Mouse (Mus musculus) liver, adult 2 months (tissue): Measurements from ENCODE around the gene Gm20379. TPM values are rescaled to one million over a fixed set of nuclear protein-coding genes. Genes with fewer than 3 reads are reported as not detected.

Source experiments
- DNase-seq: peaks from one replicate; pipeline ENCODE4 v3.0.0-alpha.2; 2011; ENCODE audit warnings: low read depth, low spot score; ENCODE audit errors: extremely low read depth
- H3K27ac ChIP-seq: fragments of 200-500 bp; replicated peaks from 2 replicates; pipeline ENCODE4 v1.5.1; 2012; ENCODE audit warnings: low read depth, mild to moderate bottlenecking, control low read depth, inconsistent platforms, low read length; ENCODE audit not compliant: insufficient read depth
- H3K27me3 ChIP-seq: fragments of 200-500 bp; 2 replicates; pipeline ENCODE4 v1.6.1; 2012; ENCODE audit warnings: mild to moderate bottlenecking, moderate library complexity, low read length, inconsistent platforms; ENCODE audit not compliant: control insufficient read depth, insufficient read depth
- H3K36me3 ChIP-seq: fragments of 200-500 bp; 2 replicates; pipeline ENCODE4 v1.6.1; 2012; ENCODE audit warnings: low read length, inconsistent platforms; ENCODE audit not compliant: control insufficient read depth, insufficient read depth
- H3K4me1 ChIP-seq: fragments of 200-500 bp; 2 replicates; pipeline ENCODE4 v1.6.1; 2011; ENCODE audit warnings: low read length; ENCODE audit not compliant: control insufficient read depth, insufficient read depth
- H3K4me3 ChIP-seq: fragments of 200-500 bp; 2 replicates; pipeline ENCODE4 v1.5.1; 2011; ENCODE audit warnings: low read depth, mild to moderate bottlenecking, control low read depth, low read length, moderate library complexity; ENCODE audit not compliant: insufficient read depth
- H3K79me2 ChIP-seq: fragments of 200-500 bp; 2 replicates; pipeline ENCODE4 v1.6.1; 2012; ENCODE audit warnings: inconsistent platforms, mild to moderate bottlenecking, low read length, moderate library complexity; ENCODE audit not compliant: control insufficient read depth, insufficient read depth
- H3K9ac ChIP-seq: fragments of 200-500 bp; 2 replicates; pipeline ENCODE4 v1.6.1; 2012; ENCODE audit warnings: low read depth, mild to moderate bottlenecking, control low read depth, inconsistent platforms, low read length
- CTCF ChIP-seq: fragments of 200-500 bp; IDR thresholded peaks from 2 replicates; pipeline ENCODE4 v1.5.1; 2011; ENCODE audit warnings: low read depth, low read length, control low read depth
- POLR2A ChIP-seq: fragments of 200-500 bp; IDR thresholded peaks from 2 replicates; pipeline ENCODE4 v1.6.1; 2011; ENCODE audit warnings: low read length, control low read depth; ENCODE audit not compliant: insufficient read depth; ENCODE audit errors: extremely low read depth
- WGBS: fragments of 180-500 bp; shearing (Covaris S2); methylation state at CpG from one replicate; pipeline ENCODE4 v1.1.7; 2018; 5-methylcytosine and 5-hydroxymethylcytosine counted together
- polyA plus RNA-seq: library from polyadenylated mRNA; depleted of rRNA; stranded (reverse); fragments of >200 nt; gene quantifications from 2 replicates; pipeline ENCODE4 v1.2.3, GENCODE M21; 2012
- total RNA-seq: library from RNA; depleted of rRNA; stranded (reverse); fragments of >200 nt; gene quantifications from 2 replicates; pipeline ENCODE4 v1.2.3, GENCODE M21; 2014

Gene Gm20379
- total and polyA plus RNA-seq, 2 experiments: not detected

DNA sequence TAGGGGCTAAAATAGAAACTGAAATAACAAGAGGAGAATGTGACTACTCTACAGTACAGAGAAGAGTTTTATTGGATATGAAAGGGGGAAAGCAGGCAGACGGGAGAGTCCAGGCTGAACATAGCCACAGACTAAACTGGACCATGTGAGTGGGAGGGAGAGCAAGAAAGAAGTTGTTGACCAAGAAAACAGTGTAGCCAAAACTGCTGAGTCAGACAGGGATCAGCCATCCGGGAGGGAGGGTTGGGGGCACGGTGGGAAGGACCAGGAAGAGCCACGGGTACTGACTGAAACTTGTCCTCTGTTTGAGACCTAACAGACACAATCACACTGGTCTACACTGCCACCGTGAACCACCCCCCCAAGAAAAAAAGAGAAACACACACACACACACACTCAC lies 20.2 kb downstream of the Gm20379 start:
- H3K9ac ChIP-seq: no peak overlapping the region
- TF ChIP-seq POLR2A: no peak
- H3K4me3 ChIP-seq: no peak overlapping the region
- peaks cover 16% of the 10 kb centered on the region for H3K36me3 ChIP-seq
- no peaks in the 10 kb centered on the region for H3K4me1 ChIP-seq
- no peaks in the 10 kb centered on the region for H3K79me2 ChIP-seq
- no peak overlapping the region for H3K27ac ChIP-seq
- no peaks in the 10 kb centered on the region for H3K27me3 ChIP-seq
- no peak for DNase-seq
- WGBS: 75% methylated on average over 5 of the region's 5 CpGs

GRCm38 (mm10) chr13:92328000-92328399 lies 22.2 kb downstream of the Gm20379 start:
- 54% methylated on average over 2 of the region's 2 CpGs for WGBS
- no peaks in the 10 kb centered on the region for H3K27me3 ChIP-seq

DNA sequence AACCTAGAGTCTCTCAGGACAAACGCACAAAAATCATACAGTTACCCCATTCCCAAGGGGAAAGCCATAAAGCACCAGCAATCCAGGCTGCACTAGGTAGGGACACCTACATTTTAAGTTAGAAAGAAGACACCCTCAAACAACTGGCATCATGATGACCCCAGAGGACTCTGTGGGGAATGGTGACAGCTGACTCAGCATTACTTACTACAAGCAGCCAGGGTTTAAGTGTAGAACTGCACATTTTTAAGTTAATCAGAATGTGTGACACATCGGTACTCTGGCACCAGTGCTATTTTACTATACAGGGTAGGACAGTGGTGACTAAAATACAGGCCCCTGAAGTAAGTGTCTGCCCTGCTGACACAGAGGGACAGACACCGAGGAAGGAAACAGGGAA lies 24.8 kb downstream of the Gm20379 start:
- H3K27me3 ChIP-seq: no peaks in the 10 kb centered on the region
- no peak overlapping the region for H3K27ac ChIP-seq
- 95% methylated on average over 3 of the region's 3 CpGs for whole genome bisulfite sequencing
- DNase-seq: no peak
- H3K36me3 ChIP-seq: peaks cover 2% of the 10 kb centered on the region; the same call in 1 of the 2 replicates
- H3K79me2 ChIP-seq: no peaks in the 10 kb centered on the region
- H3K4me3 ChIP-seq: no peak overlapping the region
- 0 out of 2 replicates have a peak, but pooled peaks cover 3% of the 10 kb centered on the region for H3K4me1 ChIP-seq
- no peak for TF ChIP-seq CTCF
- TF ChIP-seq POLR2A: no peak
- H3K9ac ChIP-seq: no peak overlapping the region

More at GRCm38 (mm10) chr13:92328000-92328399, 22.2 kb downstream of the Gm20379 start:
- H3K79me2 ChIP-seq: no peaks in the 10 kb centered on the region
- no peak for DNase-seq
- no peaks in the 10 kb centered on the region for H3K4me1 ChIP-seq
- H3K36me3 ChIP-seq: peaks cover 6% of the 10 kb centered on the region; the same call in 1 of the 2 replicates
- TF ChIP-seq CTCF: no peak
- no peak overlapping the region for H3K9ac ChIP-seq
- H3K27ac ChIP-seq: no peak overlapping the region
- no peak overlapping the region for H3K4me3 ChIP-seq

GRCm38 (mm10) chr13:92332103-92332879 lies 26.5 kb downstream of the Gm20379 start:
- Histone ChIP-seq H3K4me1 (0 out of 2 replicates have a peak, but pooled peaks cover 3% of the 10 kb centered on the region), H3K4me3 (no peak overlapping the region), H3K9ac (no peak overlapping the region), H3K36me3 (peaks cover 2% of the 10 kb centered on the region; the same call in 1 of the 2 replicates), H3K27ac (no peak overlapping the region), H3K27me3 (no peaks in the 10 kb centered on the region), H3K79me2 (no peaks in the 10 kb centered on the region)
- DNase-seq: no peak
- WGBS: 95% methylated on average over 15 of the region's 15 CpGs
- TF ChIP-seq POLR2A (no peak), CTCF (no peak)

- H3K27ac ChIP-seq: no peak overlapping the region
- H3K4me3 ChIP-seq: no peak overlapping the region
- H3K36me3 ChIP-seq: peaks cover 7% of the 10 kb centered on the region; the same call in 1 of the 2 replicates
- no peaks in the 10 kb centered on the region for H3K79me2 ChIP-seq
- 97% methylated on average over 1 of the region's 1 CpGs for WGBS
- no peak for DNase-seq
- TF ChIP-seq POLR2A (no peak), CTCF (no peak)
- no peak overlapping the region for H3K9ac ChIP-seq
- 0 out of 2 replicates have a peak, but pooled peaks cover 3% of the 10 kb centered on the region for H3K4me1 ChIP-seq
- no peaks in the 10 kb centered on the region for H3K27me3 ChIP-seq
Observed at GRCm38 (mm10) chr13:92336857-92337256, 31.1 kb downstream of the Gm20379 start.
